Mouse (Mus musculus) layer of hippocampus, postnatal 36 days (tissue): Measurements from ENCODE around the gene Allc. TPM values are rescaled to one million over a fixed set of nuclear protein-coding genes. Genes with fewer than 3 reads are reported as not detected.

Experiments
- DNase-seq, 2 experiments: peaks; one replicate each; pipeline ENCODE4 v3.0.0; 2022
- total RNA-seq, 2 experiments: library from RNA; stranded (reverse); gene quantifications; 2 replicates each; pipeline ENCODE4 v1.2.3; 2021

Allc gene
- total RNA-seq, 2 experiments from 2014 or later = 0.66 to 0.75 TPM

GRCm38 (mm10) chr12:28579132-28579531 lies 3.2 kb downstream of the Allc start:
- no peak for DNase-seq

GRCm38 (mm10) chr12:28578147-28578546 lies 4.2 kb downstream of the Allc start:
- DNase-seq = no peak

- DNase-seq = no peak
These were observed 6.8 kb downstream of the Allc start for GRCm38 (mm10) chr12:28575366-28576070.

- DNase-seq = no peak
These were observed 10.1 kb downstream of the Allc start for GRCm38 (mm10) chr12:28572241-28572640.

GRCm38 (mm10) chr12:28552299-28552698 lies 30.0 kb downstream of the Allc start, which contains the start of gene Dcdc2c:
Gene Dcdc2c, minus strand, starts transcription at chr12:28552399.
- no peak for DNase-seq

- DNase-seq = no peak
These were observed 30.5 kb downstream of the Allc start for GRCm38 (mm10) chr12:28551775-28552174.

GRCm38 (mm10) chr12:28548887-28549286 lies 33.4 kb downstream of the Allc start:
- DNase-seq = no peak

GRCm38 (mm10) chr12:28514264-28514775 lies 68.0 kb downstream of the Allc start:
- no peak for DNase-seq

- DNase-seq = no peak
These were observed 72.5 kb downstream of the Allc start for GRCm38 (mm10) chr12:28509699-28510280.

Other genes starting within 250 kb of the Allc start
- under 1 TPM; 0.60 to 0.68 TPM for gene Dcdc2c, start 30.1 kb downstream of the Allc start, total RNA-seq
- gene Colec11, start 40.9 kb upstream of the Allc start, total RNA-seq = under 1 TPM; 0.72 to 0.81 TPM
- gene Rps7, start 53.4 kb upstream of the Allc start, total RNA-seq = 100 to 1,000 TPM; 282 to 298 TPM
- gene Rnaseh1, start 67.1 kb upstream of the Allc start, total RNA-seq = 10 to 100 TPM; 12.7 to 14.1 TPM
- gene Adi1, start 92.7 kb upstream of the Allc start, total RNA-seq = 10 to 100 TPM; 33.7 to 36.9 TPM
- 10 to 100 TPM; 57.2 to 57.5 TPM for gene Trappc12, start 167.9 kb upstream of the Allc start, total RNA-seq
- 10 to 100 TPM; 47.5 to 54.1 TPM for gene Eipr1, start 169.3 kb upstream of the Allc start, total RNA-seq